Mouse (Mus musculus) myocyte (in vitro differentiated cells): ENCODE measurements around the gene Tectb.

Source experiments
- MYOG ChIP-seq, 3 experiments: IDR thresholded peaks; one replicate each; pipeline ENCODE4 v1.6.1; 2011; ENCODE audit warnings: control low read depth in 2 of 3, low read depth in 2 of 3, mild to moderate bottlenecking in 2 of 3; ENCODE audit not compliant: insufficient read length in 2 of 3, control insufficient read depth in 1 of 3, insufficient read depth in 1 of 3
- POLR2A ChIP-seq: IDR thresholded peaks from one replicate; pipeline ENCODE4 v1.6.1; 2011; ENCODE audit warnings: low read depth, mild to moderate bottlenecking, control low read depth, moderate library complexity; ENCODE audit not compliant: insufficient read length

DNA sequence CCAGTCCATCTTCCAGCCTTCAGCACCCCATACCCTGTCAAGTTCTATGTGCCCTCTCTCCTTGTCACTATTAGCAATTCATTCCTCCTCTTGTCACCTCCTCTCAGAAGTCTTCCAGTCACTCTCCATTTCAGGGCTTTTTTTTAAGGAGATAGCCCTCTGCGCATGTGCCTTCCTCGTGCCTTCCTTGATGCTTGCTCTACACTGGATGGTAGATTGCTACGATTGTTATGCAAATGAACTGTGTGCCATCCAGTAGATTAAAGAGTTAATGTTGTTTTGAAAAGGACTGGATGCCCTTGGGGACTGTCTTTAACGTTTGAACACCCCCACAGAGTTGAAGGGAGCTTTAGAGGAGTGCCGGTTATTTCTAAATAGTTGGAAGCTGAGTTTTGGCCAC, 46.1 kb downstream of the Tectb start:
- no peak for TF ChIP-seq POLR2A
- no peak for TF ChIP-seq MYOG (IDR thresholded peaks at IDR 0.05; ENCODE audit: control insufficient read depth in 1 of 3, insufficient read depth in 1 of 3, insufficient read length in 2 of 3, low read depth in 2 of 3)
